Mouse (Mus musculus) forebrain, embryonic 15.5 days (tissue): ENCODE measurements around the gene Utp4. TPM values are rescaled to one million over a fixed set of nuclear protein-coding genes. Genes with fewer than 3 reads are reported as not detected.

Source experiments
- ATAC-seq: fragments of 200-750 bp; cut with Nextera tagmentation; replicated peaks from 2 replicates; pipeline ENCODE4 v1.8.0; 2017; ENCODE audit warnings: mild to moderate bottlenecking, moderate TSS enrichment, moderate library complexity
- H3K27ac ChIP-seq: fragments of 300-500 bp; sonication (generic); replicated peaks from 2 replicates; pipeline ENCODE4 v1.5.1; 2015; ENCODE audit warnings: mild to moderate bottlenecking, inconsistent platforms
- H3K27me3 ChIP-seq: fragments of 300-500 bp; sonication (generic); 2 replicates; pipeline ENCODE4 v1.6.1; 2015; ENCODE audit warnings: inconsistent platforms
- H3K36me3 ChIP-seq: fragments of 300-500 bp; sonication (generic); 2 replicates; pipeline ENCODE4 v1.6.1; 2015; ENCODE audit warnings: mild to moderate bottlenecking, inconsistent platforms
- H3K4me1 ChIP-seq: fragments of 300-500 bp; sonication (generic); 2 replicates; pipeline ENCODE4 v1.6.1; 2015; ENCODE audit warnings: inconsistent platforms
- H3K4me2 ChIP-seq: fragments of 300-500 bp; sonication (generic); replicated peaks from 2 replicates; pipeline ENCODE4 v1.6.1; 2015; ENCODE audit warnings: mild to moderate bottlenecking, inconsistent platforms
- H3K4me3 ChIP-seq: fragments of 300-500 bp; sonication (generic); 2 replicates; pipeline ENCODE4 v1.5.1; 2015; ENCODE audit warnings: mild to moderate bottlenecking, inconsistent platforms
- H3K9ac ChIP-seq: fragments of 300-500 bp; sonication (generic); replicated peaks from 2 replicates; pipeline ENCODE4 v1.6.1; 2015; ENCODE audit warnings: mild to moderate bottlenecking, inconsistent platforms
- H3K9me3 ChIP-seq: fragments of 300-500 bp; sonication (generic); 2 replicates; pipeline ENCODE4 v1.6.1; 2016; ENCODE audit warnings: inconsistent platforms
- WGBS: fragments of 180-500 bp; shearing (Covaris S2); methylation state at CpG from one replicate; pipeline ENCODE4 v1.1.7; 2015; ENCODE audit warnings: mixed read lengths; 5-methylcytosine and 5-hydroxymethylcytosine counted together
- polyA plus RNA-seq: library from polyadenylated mRNA; unstranded; fragments of >200 nt; fragmentation: Nextera tagmentation; extraction: Ambion mirVana; gene quantifications from 2 replicates; pipeline ENCODE4 v1.2.1, GENCODE M21; 2015

Gene Utp4
- polyA plus RNA-seq, 1 experiment from 2014 or later, result 49.1 TPM

- Histone ChIP-seq H3K4me2 (no peak overlapping the region), H3K9me3 (no peaks in the 10 kb centered on the region), H3K4me3 (no peak overlapping the region), H3K9ac (no peak overlapping the region), H3K27ac (no peak overlapping the region), H3K27me3 (no peaks in the 10 kb centered on the region), H3K36me3 (no peaks in the 10 kb centered on the region), H3K4me1 (no peaks in the 10 kb centered on the region)
- WGBS, result 61% methylated on average over 4 of the region's 4 CpGs
- no peak for ATAC-seq
Observed at GRCm38 (mm10) chr8:106951707-106952106, 58.3 kb downstream of the Utp4 start.

GRCm38 (mm10) chr8:106953571-106953970 lies 60.1 kb downstream of the Utp4 start:
- Histone ChIP-seq H3K27me3 (no peaks in the 10 kb centered on the region), H3K9ac (no peak overlapping the region), H3K4me1 (no peaks in the 10 kb centered on the region), H3K27ac (no peak overlapping the region), H3K4me2 (no peak overlapping the region), H3K9me3 (no peaks in the 10 kb centered on the region), H3K4me3 (no peak overlapping the region), H3K36me3 (no peaks in the 10 kb centered on the region)
- 85% methylated on average over 4 of the region's 4 CpGs for WGBS
- no peak for ATAC-seq

DNA sequence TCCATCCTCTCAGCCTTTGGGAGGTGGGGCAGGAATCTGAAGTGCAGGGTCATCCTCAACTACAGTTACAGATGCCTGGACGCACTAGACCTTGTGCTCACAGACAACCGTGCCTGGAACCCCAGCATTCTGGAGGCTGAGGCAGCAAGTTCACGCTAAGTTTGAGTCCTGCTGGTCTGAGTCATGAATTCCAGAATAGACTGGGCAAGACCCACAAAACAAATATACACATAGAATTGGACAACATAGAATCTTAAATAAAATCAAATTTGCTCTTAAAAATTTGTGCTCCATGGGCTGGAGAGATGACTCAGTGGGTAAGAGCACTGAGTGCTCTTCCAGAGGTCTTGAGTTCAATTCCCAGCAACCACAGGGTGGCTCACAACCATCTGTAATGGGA lies 63.6 kb downstream of the Utp4 start:
- Histone ChIP-seq H3K4me3 (no peak overlapping the region), H3K9me3 (no peaks in the 10 kb centered on the region), H3K27ac (no peak overlapping the region), H3K36me3 (no peaks in the 10 kb centered on the region), H3K4me1 (no peaks in the 10 kb centered on the region), H3K27me3 (no peaks in the 10 kb centered on the region), H3K4me2 (no peak overlapping the region), H3K9ac (no peak overlapping the region)
- no peak for ATAC-seq
- WGBS, result 91% methylated on average over 3 of the region's 3 CpGs

GRCm38 (mm10) chr8:106958212-106958611 lies 64.8 kb downstream of the Utp4 start:
- ATAC-seq, result no peak
- no peak overlapping the region for H3K4me2 ChIP-seq
- no peak overlapping the region for H3K27ac ChIP-seq
- H3K9me3 ChIP-seq, result no peaks in the 10 kb centered on the region
- H3K4me3 ChIP-seq, result no peak overlapping the region
- H3K9ac ChIP-seq, result no peak overlapping the region
- H3K27me3 ChIP-seq, result no peaks in the 10 kb centered on the region
- no peaks in the 10 kb centered on the region for H3K4me1 ChIP-seq
- 92% methylated on average over 3 of the region's 3 CpGs for WGBS
- H3K36me3 ChIP-seq, result no peaks in the 10 kb centered on the region

- Histone ChIP-seq H3K4me3 (no peak overlapping the region), H3K36me3 (no peaks in the 10 kb centered on the region), H3K9ac (no peak overlapping the region), H3K4me2 (no peak overlapping the region), H3K9me3 (no peaks in the 10 kb centered on the region), H3K27me3 (no peaks in the 10 kb centered on the region), H3K27ac (no peak overlapping the region), H3K4me1 (no peaks in the 10 kb centered on the region)
- WGBS, result 79% methylated on average over 2 of the region's 2 CpGs
- no peak for ATAC-seq
Observed at GRCm38 (mm10) chr8:106959626-106960025, 66.2 kb downstream of the Utp4 start.

DNA sequence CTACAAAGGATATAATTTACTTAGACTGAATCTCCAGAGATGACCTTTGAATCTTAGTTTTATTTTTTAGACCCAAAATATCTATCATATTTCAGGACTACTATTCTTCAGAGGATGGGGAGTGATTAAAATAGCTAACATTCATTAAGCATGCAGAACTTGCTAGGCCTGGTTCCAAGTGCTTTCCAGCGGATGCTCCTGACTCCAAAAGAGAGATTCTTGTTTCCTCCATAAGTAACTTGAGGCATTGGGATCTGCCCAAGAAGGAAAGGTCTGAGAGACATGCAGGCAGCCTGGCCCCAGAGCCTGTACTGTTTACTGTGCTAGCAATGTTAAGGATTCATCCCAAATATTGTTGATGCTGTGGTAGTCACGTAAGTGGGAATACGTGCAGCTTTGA lies 68.9 kb downstream of the Utp4 start:
- Histone ChIP-seq H3K4me2 (no peak overlapping the region), H3K36me3 (no peaks in the 10 kb centered on the region), H3K9ac (no peak overlapping the region), H3K9me3 (no peaks in the 10 kb centered on the region), H3K27me3 (no peaks in the 10 kb centered on the region), H3K4me3 (no peak overlapping the region), H3K27ac (no peak overlapping the region), H3K4me1 (no peaks in the 10 kb centered on the region)
- 89% methylated on average over 3 of the region's 3 CpGs for WGBS
- no peak for ATAC-seq

DNA sequence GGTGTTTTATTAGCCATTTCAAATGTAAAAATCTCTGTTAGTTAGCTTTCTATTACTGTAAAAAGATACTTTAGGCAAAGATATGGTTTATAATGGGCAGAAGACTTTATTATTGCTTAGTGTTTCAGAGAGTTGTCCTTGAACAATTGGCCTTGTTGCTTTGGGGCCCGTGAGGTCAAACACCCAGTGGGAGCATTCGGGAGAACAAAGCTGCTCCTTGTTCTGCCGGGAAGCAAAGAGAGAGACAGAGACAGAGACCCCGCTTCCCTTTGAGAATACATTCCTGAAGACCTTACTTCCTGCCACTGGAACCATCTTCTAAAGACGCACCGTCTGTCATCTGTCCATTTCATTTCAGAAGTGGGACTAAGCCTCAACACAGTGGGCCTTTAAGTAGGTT lies 69.9 kb downstream of the Utp4 start:
- no peak overlapping the region for H3K4me3 ChIP-seq
- no peak overlapping the region for H3K9ac ChIP-seq
- no peaks in the 10 kb centered on the region for H3K4me1 ChIP-seq
- no peaks in the 10 kb centered on the region for H3K27me3 ChIP-seq
- WGBS, result 38% methylated on average over 6 of the region's 6 CpGs
- H3K36me3 ChIP-seq, result no peaks in the 10 kb centered on the region
- no peaks in the 10 kb centered on the region for H3K9me3 ChIP-seq
- H3K4me2 ChIP-seq, result no peak overlapping the region
- H3K27ac ChIP-seq, result no peak overlapping the region
- ATAC-seq, result no peak

DNA sequence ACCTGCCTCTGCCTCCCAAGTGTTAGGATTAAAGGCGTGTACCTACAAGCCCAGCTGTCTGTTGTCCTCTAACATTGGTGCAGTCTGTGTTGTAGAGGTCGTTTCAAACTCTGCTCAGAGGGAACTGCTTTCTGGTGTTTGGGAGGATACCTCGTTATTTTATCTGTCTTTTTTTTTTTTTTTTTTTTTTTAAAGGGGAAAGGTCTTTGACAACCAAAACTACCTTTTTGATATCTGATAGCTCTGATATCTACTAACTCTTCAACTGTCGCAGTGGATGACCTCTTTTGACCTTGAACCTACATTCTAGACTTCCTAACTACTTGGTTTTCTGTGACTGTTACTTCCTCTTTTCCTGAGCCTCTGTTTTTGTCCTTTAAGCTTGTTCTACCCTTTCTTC lies 71.1 kb downstream of the Utp4 start:
- Histone ChIP-seq H3K27ac (no peak overlapping the region), H3K4me1 (no peaks in the 10 kb centered on the region), H3K27me3 (peaks cover under 1% of the 10 kb centered on the region; the same call in 1 of the 2 replicates), H3K9me3 (no peaks in the 10 kb centered on the region), H3K4me3 (no peak overlapping the region), H3K36me3 (no peaks in the 10 kb centered on the region), H3K4me2 (no peak overlapping the region), H3K9ac (no peak overlapping the region)
- WGBS, result 74% methylated on average over 4 of the region's 4 CpGs
- no peak for ATAC-seq

- ATAC-seq, result no peak
- Histone ChIP-seq H3K27me3 (peaks cover 32% of the 10 kb centered on the region), H3K4me1 (no peaks in the 10 kb centered on the region), H3K27ac (no peak overlapping the region), H3K9ac (no peak overlapping the region), H3K4me2 (no peak overlapping the region), H3K9me3 (no peaks in the 10 kb centered on the region), H3K36me3 (no peaks in the 10 kb centered on the region), H3K4me3 (no peak overlapping the region)
- 83% methylated on average over 3 of the region's 3 CpGs for WGBS
Observed at GRCm38 (mm10) chr8:106969964-106970363, 76.5 kb downstream of the Utp4 start.

DNA sequence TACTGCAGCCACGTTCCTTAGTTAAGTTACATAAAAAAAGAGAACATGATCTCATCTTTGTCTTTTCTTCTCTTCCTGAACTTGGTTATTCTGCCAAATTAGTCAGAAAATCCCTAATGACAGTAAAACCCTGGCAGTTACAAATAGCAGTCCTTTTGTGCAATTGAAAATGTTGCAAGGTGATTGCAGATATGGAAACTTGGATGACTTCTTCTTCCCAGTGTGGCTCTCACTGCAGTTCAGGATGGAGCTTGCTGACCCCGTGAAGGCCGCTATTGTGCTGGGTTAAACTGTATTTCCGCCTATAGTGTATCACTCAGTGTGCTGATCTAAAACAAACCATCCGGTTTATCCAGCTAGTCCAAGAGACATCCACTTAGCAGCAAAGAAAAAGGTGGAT lies 78.5 kb downstream of the Utp4 start:
- Histone ChIP-seq H3K27ac (no peak overlapping the region), H3K9me3 (no peaks in the 10 kb centered on the region), H3K27me3 (peaks cover 48% of the 10 kb centered on the region), H3K4me2 (no peak overlapping the region), H3K9ac (no peak overlapping the region), H3K4me3 (no peak overlapping the region), H3K4me1 (no peaks in the 10 kb centered on the region), H3K36me3 (no peaks in the 10 kb centered on the region)
- ATAC-seq, result no peak
- 70% methylated on average over 5 of the region's 5 CpGs for WGBS

Other genes with a start within 250 kb of the Utp4 start
- gene Tango6, start 210.6 kb upstream of the Utp4 start, polyA plus RNA-seq, result 4.9 and 5.5 TPM in 2 replicates
- gene Has3, start 23.4 kb upstream of the Utp4 start, polyA plus RNA-seq, result 0.89 and 0.95 TPM in 2 replicates
- 3.7 and 4.3 TPM in 2 replicates for gene Sntb2, start 42.1 kb downstream of the Utp4 start, polyA plus RNA-seq
- 138 and 148 TPM in 2 replicates for gene Vps4a, start 137.6 kb downstream of the Utp4 start, polyA plus RNA-seq
- 37.9 and 38.7 TPM in 2 replicates for gene Pdf, start 155.0 kb downstream of the Utp4 start, polyA plus RNA-seq
- gene Cog8, start 163.1 kb downstream of the Utp4 start, polyA plus RNA-seq, result 42.2 and 45.7 TPM in 2 replicates
- 81.0 and 84.1 TPM in 2 replicates for gene Nip7, start 163.2 kb downstream of the Utp4 start, polyA plus RNA-seq
- gene Tmed6, start 172.0 kb downstream of the Utp4 start, polyA plus RNA-seq, result not detected in 2 replicates
- 22.8 and 26.1 TPM in 2 replicates for gene Terf2, start 202.9 kb downstream of the Utp4 start, polyA plus RNA-seq